Comparison of ENCODE assay signal across 12 mouse cellular contexts in genomic region chr17:46627409-46627808, GRCm38 (mm10). TPM values are rescaled to one million over a fixed set of nuclear protein-coding genes. Genes with fewer than 3 reads are reported as not detected.
DNase-seq lines count a peak whose midpoint lies in the region; ATAC-seq lines count a peak whose summit lies in the region.
"Had no signal": no experiment of that assay in that cellular context is flagged by ENCODE, and none has a peak within 500 bp of the region (broad histone marks: within the 10 kb centered on the region; RNA-seq: fewer than 3 reads in every experiment).

No protein-coding gene starts in this region.

- no peak for DNase-seq in kidney, postnatal 4 days
- DNase-seq in MN1 (ENCODE audit: low spot score) = no peak
- DNase-seq in thymus, postnatal 4 days = no peak
- DNase-seq in layer of hippocampus, adult 9-10 months (ENCODE audit: low spot score) = no peak
- DNase-seq: adrenal gland, postnatal 25 days; kidney, adult 9 months; right cerebral cortex, adult 18-20 months had no signal

- no peaks in the 10 kb centered on the region for H3K9me3 ChIP-seq in kidney, embryonic 16.5 days (ENCODE audit: low read length)
- H3K9me3 ChIP-seq in forebrain, embryonic 15.5 days = no peaks in the 10 kb centered on the region
- no peaks in the 10 kb centered on the region for H3K9me3 ChIP-seq in limb, embryonic 15.5 days
- no peaks in the 10 kb centered on the region for H3K9me3 ChIP-seq in stomach, embryonic 14.5 days (ENCODE audit: control insufficient read depth, low read depth, low read length)
- H3K9me3 ChIP-seq: G1E had no signal

- peak overlapping the region; percentile 99 for H3K27ac ChIP-seq in kidney, embryonic 16.5 days (ENCODE audit: low read length)
- H3K27ac ChIP-seq in forebrain, embryonic 15.5 days (replicated peaks) = no peak overlapping the region
- H3K27ac ChIP-seq in limb, embryonic 15.5 days = peak overlapping the region; percentile 71
- peak overlapping the region; percentile 6; the same call in 1 of the 2 replicates for H3K27ac ChIP-seq in stomach, embryonic 14.5 days (ENCODE audit: low read length)

- peaks cover 81% of the 10 kb centered on the region for H3K4me1 ChIP-seq in kidney, embryonic 16.5 days (ENCODE audit: insufficient read depth, low read length)
- peaks cover 51% of the 10 kb centered on the region for H3K4me1 ChIP-seq in forebrain, embryonic 15.5 days
- peaks cover 72% of the 10 kb centered on the region for H3K4me1 ChIP-seq in limb, embryonic 15.5 days
- peaks cover 60% of the 10 kb centered on the region for H3K4me1 ChIP-seq in stomach, embryonic 14.5 days (ENCODE audit: control insufficient read depth, insufficient read depth, low read length)

- H3K36me3 ChIP-seq in kidney, embryonic 16.5 days (ENCODE audit: insufficient read depth, low read length) = peaks cover 6% of the 10 kb centered on the region; the same call in 1 of the 2 replicates
- H3K36me3 ChIP-seq in forebrain, embryonic 15.5 days = peaks cover 6% of the 10 kb centered on the region; the same call in 1 of the 2 replicates
- peaks cover 8% of the 10 kb centered on the region for H3K36me3 ChIP-seq in limb, embryonic 15.5 days
- peaks cover 3% of the 10 kb centered on the region; the same call in 1 of the 2 replicates for H3K36me3 ChIP-seq in stomach, embryonic 14.5 days (ENCODE audit: control insufficient read depth, insufficient read depth, low read length)
- H3K36me3 ChIP-seq: G1E had no signal

- no peaks in the 10 kb centered on the region for H3K27me3 ChIP-seq in kidney, embryonic 16.5 days (ENCODE audit: insufficient read depth, low read length)
- H3K27me3 ChIP-seq in forebrain, embryonic 15.5 days = no peaks in the 10 kb centered on the region
- H3K27me3 ChIP-seq in limb, embryonic 15.5 days = no peaks in the 10 kb centered on the region
- no peaks in the 10 kb centered on the region for H3K27me3 ChIP-seq in stomach, embryonic 14.5 days (ENCODE audit: control insufficient read depth, insufficient read depth, low read length)

- WGBS in kidney, embryonic 16.5 days = 15% methylated on average over 6 of the region's 6 CpGs
- 62% methylated on average over 6 of the region's 6 CpGs for WGBS in forebrain, embryonic 15.5 days
- 16% methylated on average over 6 of the region's 6 CpGs for WGBS in limb, embryonic 15.5 days
- WGBS in stomach, embryonic 14.5 days = 33% methylated on average over 6 of the region's 6 CpGs

- H3K4me2 ChIP-seq in kidney, embryonic 16.5 days (replicated peaks; ENCODE audit: low read depth, low read length) = peak overlapping the region; percentile 71
- H3K4me2 ChIP-seq in forebrain, embryonic 15.5 days (replicated peaks) = peak overlapping the region; percentile 78
- H3K4me2 ChIP-seq in limb, embryonic 15.5 days = peak overlapping the region; percentile 69
- peak overlapping the region; percentile 62 for H3K4me2 ChIP-seq in stomach, embryonic 14.5 days (replicated peaks; ENCODE audit: low read depth, low read length)

- peak overlapping the region; percentile 94 for H3K9ac ChIP-seq in kidney, embryonic 16.5 days (replicated peaks; ENCODE audit: low read length)
- peak overlapping the region; percentile 85; the same call in 1 of the 2 replicates for H3K9ac ChIP-seq in forebrain, embryonic 15.5 days (replicated peaks)
- H3K9ac ChIP-seq in limb, embryonic 15.5 days = peak overlapping the region; percentile 85; the same call in 1 of the 2 replicates
- H3K9ac ChIP-seq in stomach, embryonic 14.5 days (replicated peaks; ENCODE audit: low read depth, low read length) = peak overlapping the region; percentile 97

- no peak for ATAC-seq in kidney, embryonic 16.5 days (ENCODE audit: low FRiP score, low TSS enrichment)
- ATAC-seq in forebrain, embryonic 15.5 days (replicated peaks) = no peak
- no peak for ATAC-seq in limb, embryonic 15.5 days (ENCODE audit: insufficient number of reproducible peaks, low FRiP score, low TSS enrichment, low read depth)
- ATAC-seq in stomach, embryonic 14.5 days (ENCODE audit: insufficient number of reproducible peaks, insufficient read depth, low FRiP score, low read depth) = no peak

- H3K4me3 ChIP-seq in kidney, embryonic 16.5 days (ENCODE audit: low read length) = peak overlapping the region; percentile 82
- peak overlapping the region; percentile 68 for H3K4me3 ChIP-seq in forebrain, embryonic 15.5 days
- peak overlapping the region; percentile 90 for H3K4me3 ChIP-seq in limb, embryonic 15.5 days
- peak overlapping the region; percentile 94 for H3K4me3 ChIP-seq in stomach, embryonic 14.5 days (ENCODE audit: low read depth, low read length)

RNA-seq across cellular contexts. Expression of gene Ptk7, which starts 1.9 kb away (rescaled TPM):
- polyA plus RNA-seq in kidney, embryonic 16.5 days (2015; fragmentation: Nextera tagmentation; extraction: Ambion mirVana) = 153 and 157 TPM in 2 replicates
- 32.1 and 33.0 TPM in 2 replicates for polyA plus RNA-seq in forebrain, embryonic 15.5 days (2015; fragmentation: Nextera tagmentation; extraction: Ambion mirVana)
- polyA plus RNA-seq in limb, embryonic 15.5 days (2015; fragmentation: Nextera tagmentation; extraction: Ambion mirVana) = 122 and 123 TPM in 2 replicates
- polyA plus RNA-seq in stomach, embryonic 14.5 days (2014; fragmentation: Nextera tagmentation; extraction: Ambion mirVana) = 37.6 and 45.2 TPM in 2 replicates

RNA-seq across cellular contexts. Expression of gene Klc4, which starts 18.4 kb away (rescaled TPM):
- polyA plus RNA-seq in kidney, embryonic 16.5 days (2015; fragmentation: Nextera tagmentation; extraction: Ambion mirVana) = 49.7 and 58.0 TPM in 2 replicates
- polyA plus RNA-seq in forebrain, embryonic 15.5 days (2015; fragmentation: Nextera tagmentation; extraction: Ambion mirVana) = 41.4 and 45.1 TPM in 2 replicates
- polyA plus RNA-seq in limb, embryonic 15.5 days (2015; fragmentation: Nextera tagmentation; extraction: Ambion mirVana) = 20.5 and 22.3 TPM in 2 replicates
- polyA plus RNA-seq in stomach, embryonic 14.5 days (2014; fragmentation: Nextera tagmentation; extraction: Ambion mirVana) = 31.0 and 32.3 TPM in 2 replicates

RNA-seq across cellular contexts. Expression of gene Mrpl2, which starts 18.6 kb away (rescaled TPM):
- 118 and 123 TPM in 2 replicates for polyA plus RNA-seq in kidney, embryonic 16.5 days (2015; fragmentation: Nextera tagmentation; extraction: Ambion mirVana)
- 73.7 and 81.9 TPM in 2 replicates for polyA plus RNA-seq in forebrain, embryonic 15.5 days (2015; fragmentation: Nextera tagmentation; extraction: Ambion mirVana)
- 88.4 and 91.3 TPM in 2 replicates for polyA plus RNA-seq in limb, embryonic 15.5 days (2015; fragmentation: Nextera tagmentation; extraction: Ambion mirVana)
- polyA plus RNA-seq in stomach, embryonic 14.5 days (2014; fragmentation: Nextera tagmentation; extraction: Ambion mirVana) = 99.2 and 104 TPM in 2 replicates

RNA-seq across cellular contexts. Expression of gene Cul7, which starts 22.7 kb away (rescaled TPM):
- 62.2 and 68.2 TPM in 2 replicates for polyA plus RNA-seq in kidney, embryonic 16.5 days (2015; fragmentation: Nextera tagmentation; extraction: Ambion mirVana)
- polyA plus RNA-seq in forebrain, embryonic 15.5 days (2015; fragmentation: Nextera tagmentation; extraction: Ambion mirVana) = 35.9 and 36.5 TPM in 2 replicates
- 53.4 and 63.3 TPM in 2 replicates for polyA plus RNA-seq in limb, embryonic 15.5 days (2015; fragmentation: Nextera tagmentation; extraction: Ambion mirVana)
- 45.9 and 47.2 TPM in 2 replicates for polyA plus RNA-seq in stomach, embryonic 14.5 days (2014; fragmentation: Nextera tagmentation; extraction: Ambion mirVana)

RNA-seq across cellular contexts. Expression of gene Rrp36, which starts 46.7 kb away (rescaled TPM):
- polyA plus RNA-seq in kidney, embryonic 16.5 days (2015; fragmentation: Nextera tagmentation; extraction: Ambion mirVana) = 69.2 and 69.6 TPM in 2 replicates
- polyA plus RNA-seq in forebrain, embryonic 15.5 days (2015; fragmentation: Nextera tagmentation; extraction: Ambion mirVana) = 49.5 and 49.9 TPM in 2 replicates
- 64.6 and 66.9 TPM in 2 replicates for polyA plus RNA-seq in limb, embryonic 15.5 days (2015; fragmentation: Nextera tagmentation; extraction: Ambion mirVana)
- 52.3 and 53.5 TPM in 2 replicates for polyA plus RNA-seq in stomach, embryonic 14.5 days (2014; fragmentation: Nextera tagmentation; extraction: Ambion mirVana)
